Mouse (Mus musculus) intestine, embryonic 16.5 days (tissue): Measurements from ENCODE around the gene Olfr312. TPM values are rescaled to one million over a fixed set of nuclear protein-coding genes. Genes with fewer than 3 reads are reported as not detected.

Experiments used
- polyA plus RNA-seq: library from polyadenylated mRNA; unstranded; fragments of >200 nt; fragmentation: Nextera tagmentation; extraction: Ambion mirVana; gene quantifications from 2 replicates; pipeline ENCODE4 v1.2.1, GENCODE M21; 2015

Olfr312 gene
- polyA plus RNA-seq, 1 experiment from 2014 or later, result not detected

Other genes starting within 250 kb of the Olfr312 start
- gene Olfr324, start 234.1 kb upstream of the Olfr312 start, polyA plus RNA-seq, result not detected in 2 replicates
- gene 2210407C18Rik, start 213.2 kb upstream of the Olfr312 start, polyA plus RNA-seq, result 0.51 TPM in 1 of 2 replicates, not detected in the other
- gene Olfr323, start 198.7 kb upstream of the Olfr312 start, polyA plus RNA-seq, result not detected in 2 replicates
- gene Trim58, start 188.8 kb upstream of the Olfr312 start, polyA plus RNA-seq, result 0.12 and 0.27 TPM in 2 replicates
- gene Olfr322, start 170.5 kb upstream of the Olfr312 start, polyA plus RNA-seq, result not detected in 2 replicates
- gene Olfr320, start 148.1 kb upstream of the Olfr312 start, polyA plus RNA-seq, result not detected in 2 replicates
- not detected in 2 replicates for gene Olfr319, start 130.1 kb upstream of the Olfr312 start, polyA plus RNA-seq
- gene Olfr318, start 105.2 kb upstream of the Olfr312 start, polyA plus RNA-seq, result not detected in 2 replicates
- not detected in 2 replicates for gene Olfr317, start 90.0 kb upstream of the Olfr312 start, polyA plus RNA-seq
- gene Olfr316, start 76.5 kb upstream of the Olfr312 start, polyA plus RNA-seq, result not detected in 2 replicates
- not detected in 2 replicates for gene Olfr315, start 56.0 kb upstream of the Olfr312 start, polyA plus RNA-seq
- gene Olfr314, start 46.3 kb upstream of the Olfr312 start, polyA plus RNA-seq, result not detected in 2 replicates
- 8.5 and 10.4 TPM in 2 replicates for gene Fam183b, start 27.3 kb upstream of the Olfr312 start, polyA plus RNA-seq
- gene Olfr313, start 14.2 kb upstream of the Olfr312 start, polyA plus RNA-seq, result not detected in 2 replicates
- gene Olfr311, start 10.0 kb downstream of the Olfr312 start, polyA plus RNA-seq, result not detected in 2 replicates
- gene Gm12258, start 17.9 kb downstream of the Olfr312 start, polyA plus RNA-seq, result 5.2 and 5.6 TPM in 2 replicates
- 5.2 and 5.3 TPM in 2 replicates for gene 2810021J22Rik, start 38.0 kb downstream of the Olfr312 start, polyA plus RNA-seq
- gene Zfp39, start 75.0 kb downstream of the Olfr312 start, polyA plus RNA-seq, result 3.5 and 3.9 TPM in 2 replicates
- gene Btnl10, start 88.7 kb downstream of the Olfr312 start, polyA plus RNA-seq, result 0.16 and 0.40 TPM in 2 replicates
- 131 and 138 TPM in 2 replicates for gene Rnf187, start 109.7 kb downstream of the Olfr312 start, polyA plus RNA-seq
- gene Hist3h2ba, start 119.7 kb downstream of the Olfr312 start, polyA plus RNA-seq, result 34.7 and 40.9 TPM in 2 replicates
- 28.5 and 31.6 TPM in 2 replicates for gene Hist3h2a, start 125.4 kb downstream of the Olfr312 start, polyA plus RNA-seq
- gene Trim17, start 125.4 kb downstream of the Olfr312 start, polyA plus RNA-seq, result 0.15 and 0.35 TPM in 2 replicates
- gene Trim11, start 148.9 kb downstream of the Olfr312 start, polyA plus RNA-seq, result 17.0 and 17.5 TPM in 2 replicates